15 mouse cellular contexts compared by ENCODE assay signal in the genomic region with DNA sequence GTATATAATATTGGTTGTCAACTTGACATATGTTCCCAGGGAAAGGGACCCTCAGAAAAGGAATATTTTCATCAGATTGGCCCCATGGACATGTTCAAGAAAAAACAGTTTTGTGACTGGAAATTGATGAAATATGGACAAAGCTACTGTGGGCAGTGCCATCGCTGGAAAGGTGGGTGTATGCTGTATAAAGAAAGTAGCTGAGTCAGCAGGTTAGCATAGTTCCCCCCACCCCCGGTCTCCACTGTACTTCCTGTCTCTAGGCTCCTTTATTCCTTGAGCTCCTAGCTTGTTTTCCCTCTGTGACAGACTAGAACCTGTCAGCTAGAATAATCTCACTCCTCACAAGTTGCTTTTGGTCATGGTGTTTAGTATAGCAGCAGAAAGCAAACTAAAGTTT.
"Had no signal": no experiment of that assay in that cellular context is flagged by ENCODE, and none has a peak within 500 bp of the region (broad histone marks: within the 10 kb centered on the region; RNA-seq: fewer than 3 reads in every experiment).

No protein-coding gene starts in this region.

- H3K36me3 ChIP-seq: midbrain, embryonic 10.5 days; midbrain, embryonic 12.5 days; neural tube, embryonic 12.5 days; stomach, embryonic 15.5 days had no signal

- H3K9me3 ChIP-seq: midbrain, embryonic 10.5 days; midbrain, embryonic 12.5 days; neural tube, embryonic 12.5 days; stomach, embryonic 15.5 days had no signal

- DNase-seq: lung, adult 18-20 months; lung, embryonic 14.5 days; lung, postnatal 10 days; lung, postnatal 4 days; midbrain, embryonic 14.5 days; right cerebral cortex, postnatal 14 days; thymus, adult 2 months; thymus, postnatal 25 days; thymus, postnatal 4 days had no signal

- H3K4me3 ChIP-seq: midbrain, embryonic 10.5 days; midbrain, embryonic 12.5 days; neural tube, embryonic 12.5 days; stomach, embryonic 15.5 days had no signal

- ATAC-seq: midbrain, embryonic 16.5 days had no signal

- H3K27ac ChIP-seq: midbrain, embryonic 10.5 days; midbrain, embryonic 12.5 days; neural tube, embryonic 12.5 days; stomach, embryonic 15.5 days; stomach, postnatal 0 days had no signal

- H3K9ac ChIP-seq: lung, embryonic 14.5 days; midbrain, embryonic 12.5 days; neural tube, embryonic 12.5 days; stomach, embryonic 15.5 days had no signal

- H3K4me2 ChIP-seq: lung, embryonic 14.5 days; midbrain, embryonic 12.5 days; neural tube, embryonic 12.5 days; stomach, embryonic 15.5 days had no signal

- H3K4me1 ChIP-seq: midbrain, embryonic 10.5 days; midbrain, embryonic 12.5 days; neural tube, embryonic 12.5 days; stomach, embryonic 15.5 days had no signal

- H3K27me3 ChIP-seq: midbrain, embryonic 12.5 days; neural tube, embryonic 12.5 days; stomach, embryonic 15.5 days had no signal
